ENCODE assay signal across 10 mouse cellular contexts in the genomic region with DNA sequence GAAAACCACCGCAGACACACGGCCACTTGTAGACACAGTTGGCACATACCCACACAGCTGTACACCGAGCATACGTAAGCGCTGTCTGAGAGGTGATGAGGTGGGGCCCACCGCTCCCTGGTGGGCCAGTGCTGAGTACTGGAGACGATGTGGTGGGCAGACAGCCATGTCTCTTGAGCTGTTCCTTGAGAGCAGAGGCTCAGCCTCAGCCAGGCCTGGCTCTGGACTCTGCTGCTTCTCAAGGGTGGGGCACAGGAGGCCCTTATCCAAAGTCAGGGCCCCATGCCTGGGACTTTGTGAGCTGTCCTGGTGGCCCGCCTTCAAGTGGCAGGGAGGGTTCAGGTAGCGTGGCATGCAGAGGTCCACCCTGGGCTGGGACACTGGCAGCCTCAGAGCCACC. TPM values are rescaled to one million over a fixed set of nuclear protein-coding genes. Genes with fewer than 3 reads are reported as not detected.
DNase-seq lines count a peak whose midpoint lies in the region; ATAC-seq and TF ChIP-seq lines count a peak whose summit lies in the region.
"Had no signal": no experiment of that assay in that cellular context is flagged by ENCODE, and none has a peak within 500 bp of the region (broad histone marks: within the 10 kb centered on the region; RNA-seq: fewer than 3 reads in every experiment).

No protein-coding gene starts in this region.

- no peak overlapping the region for H3K4me3 ChIP-seq in heart, embryonic 13.5 days
- no peak overlapping the region for H3K4me3 ChIP-seq in heart, embryonic 11.5 days (ENCODE audit: low read depth, low read length)
- H3K4me3 ChIP-seq in heart, postnatal 0 days (ENCODE audit: low read depth, low read length): no peak overlapping the region
- H3K4me3 ChIP-seq in liver, postnatal 0 days (ENCODE audit: low read depth, low read length): peak overlapping the region; percentile 56; the same call in 1 of the 2 replicates

- no peak overlapping the region; the same call in 1 of the 2 replicates for H3K9ac ChIP-seq in heart, embryonic 13.5 days
- no peak overlapping the region for H3K9ac ChIP-seq in heart, embryonic 11.5 days (ENCODE audit: low read depth, low read length)
- no peak overlapping the region for H3K9ac ChIP-seq in heart, postnatal 0 days (replicated peaks; ENCODE audit: low read depth, low read length)
- peak overlapping the region; percentile 50 for H3K9ac ChIP-seq in liver, postnatal 0 days (replicated peaks)

- no peak for TF ChIP-seq POLR2A in brain, embryonic 14.5 days (IDR thresholded peaks at IDR 0.05; ENCODE audit: borderline replicate concordance, extremely low read depth, insufficient read depth, insufficient read length, poor library complexity, severe bottlenecking)

- TF ChIP-seq CTCF in brain, embryonic 14.5 days (IDR thresholded peaks at IDR 0.05; ENCODE audit: borderline replicate concordance, extremely low read depth, insufficient read depth, insufficient read length): no peak
- no peak for TF ChIP-seq CTCF in heart, postnatal 0 days (IDR thresholded peaks at IDR 0.05; ENCODE audit: low read depth)
- TF ChIP-seq CTCF in liver, postnatal 0 days (IDR thresholded peaks at IDR 0.05; ENCODE audit: low read depth): no peak

- no peak overlapping the region for H3K4me2 ChIP-seq in heart, embryonic 13.5 days
- H3K4me2 ChIP-seq in heart, embryonic 11.5 days: no peak overlapping the region
- no peak overlapping the region for H3K4me2 ChIP-seq in heart, postnatal 0 days (ENCODE audit: low read depth, low read length)
- peak overlapping the region; percentile 79 for H3K4me2 ChIP-seq in liver, postnatal 0 days (ENCODE audit: low read depth, low read length)

- TF ChIP-seq EP300 in heart, postnatal 0 days (IDR thresholded peaks at IDR 0.05; ENCODE audit: low read depth): no peak
- no peak for TF ChIP-seq EP300 in liver, postnatal 0 days (IDR thresholded peaks at IDR 0.05; ENCODE audit: low read depth)

- WGBS in heart, embryonic 13.5 days: 63% methylated on average over 9 of the region's 9 CpGs
- WGBS in heart, embryonic 11.5 days (ENCODE audit: insufficient replicate concordance): 64% methylated on average over 9 of the region's 9 CpGs
- WGBS in heart, postnatal 0 days: 46% methylated on average over 9 of the region's 9 CpGs
- WGBS in liver, postnatal 0 days (ENCODE audit: insufficient replicate concordance): 67% methylated on average over 9 of the region's 9 CpGs

- H3K36me3 ChIP-seq in heart, embryonic 13.5 days: no peaks in the 10 kb centered on the region
- no peaks in the 10 kb centered on the region for H3K36me3 ChIP-seq in heart, embryonic 11.5 days (ENCODE audit: control insufficient read depth, insufficient read depth, low read length)
- H3K36me3 ChIP-seq in heart, postnatal 0 days (replicated peaks; ENCODE audit: control insufficient read depth, insufficient read depth, low read length): no peaks in the 10 kb centered on the region
- peaks cover 28% of the 10 kb centered on the region; the same call in 1 of the 2 replicates for H3K36me3 ChIP-seq in liver, postnatal 0 days (replicated peaks; ENCODE audit: insufficient read depth, low read length)

- ATAC-seq in heart, embryonic 13.5 days (ENCODE audit: extremely low read depth, insufficient number of reproducible peaks, low FRiP score, low TSS enrichment): no peak
- no peak for ATAC-seq in heart, embryonic 11.5 days (replicated peaks; ENCODE audit: insufficient number of reproducible peaks, low FRiP score, low TSS enrichment)
- ATAC-seq in heart, postnatal 0 days (ENCODE audit: insufficient read depth, low read depth): no peak
- ATAC-seq in liver, postnatal 0 days: peak; percentile 9

- 0 out of 2 replicates have a peak overlapping the region, but pooled peaks have one; percentile 20 for H3K27ac ChIP-seq in heart, embryonic 13.5 days (replicated peaks)
- no peak overlapping the region for H3K27ac ChIP-seq in heart, embryonic 11.5 days (ENCODE audit: low read depth, low read length)
- H3K27ac ChIP-seq in heart, postnatal 0 days (ENCODE audit: low read depth): no peak overlapping the region
- no peak overlapping the region; the same call in 1 of the 2 replicates for H3K27ac ChIP-seq in liver, postnatal 0 days (ENCODE audit: low read depth)

- DNase-seq in brain, embryonic 14.5 days (ENCODE audit: low read depth): peak; percentile 44
- peak; percentile 31 for DNase-seq in heart, postnatal 0 days (ENCODE audit: low spot score)
- DNase-seq in liver, postnatal 0 days: no peak
- DNase-seq in cerebellum, postnatal 36 days: no peak
- no peak for DNase-seq in left cerebral cortex, adult 9 months (ENCODE audit: low spot score in 2 of 2)
- no peak for DNase-seq in right cerebral cortex, postnatal 25 days
- DNase-seq: cerebellum, adult 11-12 months had no signal

- H3K9me3 ChIP-seq in heart, embryonic 13.5 days: no peaks in the 10 kb centered on the region
- H3K9me3 ChIP-seq in heart, embryonic 11.5 days (replicated peaks; ENCODE audit: control insufficient read depth, low read length): no peaks in the 10 kb centered on the region
- H3K9me3 ChIP-seq in heart, postnatal 0 days (replicated peaks; ENCODE audit: control insufficient read depth, low read length): no peaks in the 10 kb centered on the region
- H3K9me3 ChIP-seq in liver, postnatal 0 days (ENCODE audit: low read length): no peaks in the 10 kb centered on the region

- H3K27me3 ChIP-seq in heart, embryonic 13.5 days (replicated peaks): peaks cover 24% of the 10 kb centered on the region
- peaks cover 10% of the 10 kb centered on the region for H3K27me3 ChIP-seq in heart, embryonic 11.5 days (ENCODE audit: control insufficient read depth, insufficient read depth, low read length)
- H3K27me3 ChIP-seq in heart, postnatal 0 days (ENCODE audit: control insufficient read depth, insufficient read depth, low read length): no peaks in the 10 kb centered on the region
- H3K27me3 ChIP-seq in liver, postnatal 0 days (ENCODE audit: insufficient read depth, low read length): no peaks in the 10 kb centered on the region

- H3K4me1 ChIP-seq in heart, embryonic 13.5 days: peaks cover 70% of the 10 kb centered on the region
- H3K4me1 ChIP-seq in heart, embryonic 11.5 days (ENCODE audit: control insufficient read depth, insufficient read depth, low read length): peaks cover 29% of the 10 kb centered on the region
- H3K4me1 ChIP-seq in heart, postnatal 0 days (ENCODE audit: control insufficient read depth, insufficient read depth): peaks cover 37% of the 10 kb centered on the region
- H3K4me1 ChIP-seq in liver, postnatal 0 days (ENCODE audit: insufficient read depth): peaks cover 30% of the 10 kb centered on the region

RNA-seq across cellular contexts. Expression of gene Aqp1, which starts 6.1 kb away (rescaled TPM):
- 26.9 and 27.4 TPM in 2 replicates for polyA plus RNA-seq in heart, embryonic 13.5 days (2015; fragmentation: Nextera tagmentation; extraction: Ambion mirVana)
- polyA plus RNA-seq in heart, embryonic 11.5 days (2014; fragmentation: Nextera tagmentation; extraction: Ambion mirVana): 2.1 and 3.7 TPM in 2 replicates
- 10.8 and 21.6 TPM in 2 replicates for polyA plus RNA-seq in brain, embryonic 14.5 days (2012; rRNA removed)
- 146 and 148 TPM in 2 replicates for total RNA-seq in heart, postnatal 0 days (2014; rRNA removed; ENCODE audit: low replicate concordance)
- polyA plus RNA-seq in heart, postnatal 0 days (2015; fragmentation: Nextera tagmentation; extraction: Ambion mirVana): 56.4 and 58.0 TPM in 2 replicates
- polyA plus RNA-seq in liver, postnatal 0 days (2015; fragmentation: Nextera tagmentation; extraction: Ambion mirVana): 134 and 135 TPM in 2 replicates

RNA-seq across cellular contexts. Expression of gene Ghrhr, which starts 33.8 kb away (rescaled TPM):
- polyA plus RNA-seq in heart, embryonic 13.5 days (2015; fragmentation: Nextera tagmentation; extraction: Ambion mirVana): not detected in 2 replicates
- not detected in 2 replicates for polyA plus RNA-seq in heart, embryonic 11.5 days (2014; fragmentation: Nextera tagmentation; extraction: Ambion mirVana)
- polyA plus RNA-seq in brain, embryonic 14.5 days (2012; rRNA removed): not detected in 2 replicates
- not detected in 2 replicates for total RNA-seq in heart, postnatal 0 days (2014; rRNA removed; ENCODE audit: low replicate concordance)
- polyA plus RNA-seq in heart, postnatal 0 days (2015; fragmentation: Nextera tagmentation; extraction: Ambion mirVana): not detected in 2 replicates
- polyA plus RNA-seq in liver, postnatal 0 days (2015; fragmentation: Nextera tagmentation; extraction: Ambion mirVana): 0.08 and 0.09 TPM in 2 replicates
- total RNA-seq: left cerebral cortex, adult 8-10 months had no signal

Comparison
In these comparisons a context has a peak if more than half of its experiments do, and no peak if none do; other contexts are left out.
1. DNase-seq: peak in brain, embryonic 14.5 days (single experiment) and heart, postnatal 0 days (single experiment); none in liver, postnatal 0 days (single experiment), cerebellum, postnatal 36 days (0 of 2), left cerebral cortex, adult 9 months (0 of 2) and right cerebral cortex, postnatal 25 days (single experiment).